Mouse (Mus musculus) E14TG2a.4 (cell line): ENCODE measurements around the gene Ptbp3.

ENCODE experiments used
- CTCF ChIP-seq: conservative IDR thresholded peaks from 2 replicates; pipeline ENCODE4 v1.5.1; 2014; ENCODE audit warnings: low read length
- POU5F1 ChIP-seq: IDR thresholded peaks from 2 replicates; pipeline ENCODE4 v1.6.1; 2014; ENCODE audit warnings: low read length, borderline replicate concordance

DNA sequence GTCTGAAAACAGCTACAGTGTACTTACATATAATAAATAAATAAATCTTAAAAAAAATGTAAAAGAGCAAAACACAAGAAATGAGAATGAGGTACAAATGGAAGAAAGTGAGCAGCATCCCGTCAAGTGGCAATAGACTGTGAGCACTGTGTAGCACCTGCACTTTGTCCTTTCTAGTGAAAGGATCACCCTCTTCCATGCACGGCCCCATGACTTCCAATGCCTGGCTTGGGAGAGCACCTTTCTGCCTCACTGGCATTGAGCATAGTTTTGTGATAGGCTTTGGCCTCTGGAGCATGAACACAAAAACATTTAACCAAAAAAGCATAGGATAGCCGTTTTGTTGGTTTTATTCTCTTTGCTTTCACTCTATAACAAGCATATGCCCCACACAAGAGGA, 21.7 kb downstream of the Ptbp3 start:
- TF ChIP-seq CTCF (no peak), POU5F1 (no peak)
